Mouse (Mus musculus) A20 (cell line): ENCODE measurements at regions not wholly inside any gene's neighbourhood (a gene's known extent, or its start where the extent isn't known, plus 50 kb on each side); places are given as distances from the start of the nearest gene placed in this dataset.

ENCODE experiments used
- DNase-seq: peaks from one replicate; pipeline ENCODE4 v3.0.0-alpha.2; 2011; ENCODE audit warnings: low read depth, low spot score

DNA sequence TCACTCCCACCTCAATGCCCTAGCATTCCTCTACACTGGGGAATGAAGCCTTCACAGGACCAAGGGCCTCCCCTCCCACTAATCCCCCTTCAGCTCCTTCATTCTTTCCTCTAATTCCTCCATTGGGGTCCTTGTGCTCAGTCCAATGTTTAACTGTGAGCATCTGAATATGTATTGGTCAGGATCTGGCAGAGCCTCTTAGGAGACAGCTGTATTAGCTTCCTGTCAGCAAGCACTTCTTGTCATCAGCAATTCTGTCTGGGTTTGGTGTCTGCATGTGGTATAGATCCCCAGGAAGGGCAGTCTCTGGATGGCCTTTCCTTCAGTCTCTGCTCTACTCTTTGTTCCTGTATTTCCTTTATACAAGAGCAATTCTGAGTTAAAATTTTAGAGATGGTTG lies 426.8 kb upstream of the 2610001J05Rik start:
- no peak for DNase-seq

DNA sequence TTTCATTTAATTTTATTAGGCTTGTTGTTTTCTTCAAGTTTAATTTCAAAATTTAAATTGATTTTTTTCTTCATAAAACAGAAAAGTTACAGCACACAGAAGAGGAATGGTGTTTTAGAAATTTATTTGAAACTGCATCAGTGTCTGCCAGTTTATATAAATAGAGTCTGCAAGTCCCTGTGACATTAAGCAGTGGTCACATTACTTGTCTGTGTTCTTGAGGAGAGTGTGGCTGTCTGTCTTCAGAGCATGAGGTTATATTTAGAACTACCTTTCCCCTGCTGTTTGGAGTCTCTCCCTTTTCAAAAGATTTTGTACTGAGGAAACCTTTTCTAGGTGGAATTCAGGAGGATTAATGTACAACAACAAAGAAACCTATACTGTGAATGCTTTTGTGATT lies 426.1 kb upstream of the 2610001J05Rik start:
- no peak for DNase-seq

DNA sequence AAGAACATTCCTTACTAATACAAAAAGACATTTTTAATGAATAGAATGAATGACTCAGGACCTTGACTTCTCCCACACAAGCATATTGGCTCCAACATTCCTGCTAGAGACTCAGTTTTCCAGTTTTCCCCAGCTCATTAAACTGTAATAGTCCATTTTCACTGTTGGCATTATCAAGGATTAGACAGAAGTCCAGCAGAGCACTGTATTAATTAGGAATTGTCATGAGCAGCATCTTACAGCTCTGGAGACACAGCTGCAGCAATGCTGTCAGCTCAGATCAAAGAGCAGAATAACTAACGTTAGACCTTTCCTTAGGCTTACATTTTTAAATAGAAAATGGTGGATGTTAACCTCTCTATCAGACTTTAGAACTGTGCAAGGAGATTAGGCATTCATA lies 419.5 kb upstream of the 2610001J05Rik start:
- no peak for DNase-seq

DNA sequence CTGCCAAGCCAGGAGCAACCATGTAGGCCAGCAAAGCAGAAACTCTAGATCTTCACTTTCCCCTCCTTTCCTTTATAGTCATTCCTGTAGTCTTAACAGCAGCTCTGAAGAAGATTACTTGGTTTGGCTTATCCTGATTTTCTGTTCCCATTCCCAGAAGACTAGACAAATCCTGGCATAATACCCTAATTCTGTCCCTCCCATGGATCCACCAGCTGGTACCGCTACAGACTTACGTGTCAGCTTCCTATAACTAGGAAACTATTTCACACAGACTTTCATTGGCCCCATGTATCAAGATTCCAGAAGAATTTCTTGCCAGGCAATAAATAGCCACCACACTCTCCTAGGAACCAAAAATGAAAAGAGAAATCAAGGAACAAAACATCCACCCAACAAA lies 410.2 kb upstream of the 2610001J05Rik start:
- DNase-seq = no peak

DNA sequence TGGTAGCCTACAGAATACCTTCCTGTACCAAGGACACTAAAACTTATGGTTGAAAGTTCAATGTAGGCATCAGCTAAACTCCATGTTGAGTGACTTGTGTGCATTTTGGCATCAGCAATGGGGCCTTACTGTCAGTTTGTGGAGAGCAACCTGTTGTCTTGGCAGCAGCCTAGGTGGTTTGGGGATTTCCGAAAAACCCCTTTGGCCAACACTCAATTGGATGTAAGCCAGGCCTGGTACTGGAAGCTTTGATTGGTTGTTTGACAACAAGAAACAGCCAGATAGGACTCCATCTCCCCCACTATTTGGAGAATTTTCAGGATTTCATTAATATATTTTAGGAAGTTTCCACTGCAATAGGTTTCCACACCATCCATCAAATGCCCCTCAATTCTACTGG lies 390.6 kb upstream of the 2610001J05Rik start:
- DNase-seq = no peak

DNA sequence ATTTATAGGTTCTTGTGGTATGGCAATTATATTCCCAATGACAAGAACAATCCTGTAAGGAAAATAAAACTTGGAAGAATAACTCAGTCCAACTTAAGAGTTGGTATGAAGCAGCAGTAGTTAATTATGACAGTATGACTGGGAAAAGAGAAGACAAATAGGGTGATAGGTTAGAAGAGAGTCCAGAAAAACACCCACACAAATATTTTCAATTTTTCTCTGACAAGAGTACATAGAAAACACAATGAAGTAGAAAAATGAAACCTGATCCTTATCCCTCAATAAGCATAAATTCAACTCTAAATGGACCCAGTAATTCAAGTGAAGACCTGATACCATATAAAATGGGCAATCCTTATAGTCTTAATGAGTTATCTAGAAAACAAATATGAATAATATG lies 369.0 kb upstream of the 2610001J05Rik start:
- DNase-seq = no peak

DNA sequence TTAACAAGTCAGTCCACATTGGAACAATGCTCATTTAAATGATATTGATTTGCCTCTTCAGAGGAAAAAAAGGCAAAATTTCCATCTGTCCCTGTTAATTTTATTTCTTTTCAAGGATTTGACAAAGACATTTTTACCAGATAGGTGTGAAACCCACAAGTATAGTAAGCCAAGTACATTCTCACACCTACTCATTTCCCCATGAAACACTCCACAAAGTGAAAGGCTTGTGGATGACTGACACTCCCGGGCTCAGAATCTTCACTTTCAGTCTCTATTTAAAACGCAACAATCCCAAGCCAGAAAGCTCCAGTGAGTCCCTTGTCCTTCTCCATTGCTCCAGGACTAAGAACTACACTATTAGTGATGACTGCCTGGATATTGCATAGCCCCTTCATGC lies 367.8 kb upstream of the 2610001J05Rik start:
- DNase-seq = no peak

DNA sequence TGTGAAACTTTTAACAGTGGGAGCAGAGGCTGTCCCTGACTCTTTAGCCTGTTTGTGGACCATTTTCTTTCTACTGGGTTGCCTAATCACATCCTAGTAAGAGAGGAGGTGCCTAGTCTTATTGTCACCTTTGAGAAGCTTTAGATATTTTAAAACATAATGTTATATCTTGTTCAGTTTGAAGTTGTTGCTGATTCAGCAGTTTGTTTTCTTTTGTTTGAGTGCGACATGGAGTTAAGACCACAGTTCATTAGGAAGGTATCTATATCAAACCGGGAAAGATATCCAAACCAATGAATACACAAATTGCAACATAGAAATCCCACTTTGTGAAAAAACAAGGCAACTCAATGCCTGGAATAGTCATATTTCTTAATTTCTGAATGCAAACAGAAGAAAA lies 359.5 kb upstream of the 2610001J05Rik start:
- DNase-seq = no peak

DNA sequence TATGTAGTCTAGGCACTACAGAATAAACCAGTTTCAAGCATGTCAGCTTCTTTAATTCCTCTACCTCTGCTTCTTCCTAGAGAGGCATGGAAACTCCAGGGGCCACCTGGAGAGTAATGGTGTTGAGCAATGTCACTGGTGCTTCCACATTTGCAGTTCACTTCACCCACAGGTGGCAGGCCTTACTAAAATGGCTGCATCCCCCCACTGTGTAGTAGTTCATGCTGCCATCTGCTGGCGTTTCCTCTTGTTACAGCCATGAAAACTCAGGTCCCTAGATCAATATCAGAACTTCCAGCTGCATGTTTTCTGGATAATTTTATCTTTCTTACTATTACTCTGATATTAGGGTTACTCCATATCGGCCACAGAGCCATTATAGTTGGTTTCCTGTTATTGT lies 336.2 kb upstream of the 2610001J05Rik start:
- DNase-seq = peak; percentile 76

DNA sequence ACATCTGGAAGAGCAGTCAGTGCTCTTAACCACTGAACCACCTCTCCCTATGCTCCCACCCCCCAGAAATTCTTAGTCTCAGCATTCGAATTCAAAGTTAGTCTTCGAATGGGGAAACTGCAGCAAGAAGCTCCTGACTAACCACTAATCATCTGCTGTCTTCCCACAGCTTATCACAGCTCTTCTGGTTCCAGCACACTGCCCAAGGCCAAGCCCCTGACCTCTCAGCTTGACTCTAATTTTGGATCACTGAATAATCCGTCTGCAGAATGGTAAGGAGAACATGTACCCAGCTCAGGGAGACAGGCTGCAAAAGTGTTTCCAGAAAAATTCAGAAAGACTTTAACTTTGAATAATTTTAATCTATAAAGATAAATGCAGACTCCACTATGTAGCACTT lies 325.8 kb upstream of the 2610001J05Rik start:
- DNase-seq = no peak

DNA sequence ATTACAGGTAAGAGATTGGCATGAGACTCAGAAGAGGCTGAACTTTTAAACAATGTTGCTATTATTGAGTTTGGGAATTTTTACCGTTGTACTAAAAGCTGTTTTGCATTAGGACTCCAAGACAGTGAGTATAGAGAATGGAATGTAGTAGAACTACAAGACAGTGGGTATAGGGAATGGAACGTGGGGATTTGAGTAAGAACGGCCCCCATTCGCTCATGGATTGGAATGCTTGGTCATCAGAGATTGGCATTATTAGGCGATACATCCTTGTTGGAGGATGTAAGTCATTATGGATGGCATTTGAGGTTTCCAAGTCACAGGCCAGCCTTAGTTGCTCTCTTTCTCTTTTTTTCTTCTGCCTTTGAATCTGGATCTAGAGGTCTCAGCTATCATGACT lies 324.0 kb upstream of the 2610001J05Rik start:
- no peak for DNase-seq

DNA sequence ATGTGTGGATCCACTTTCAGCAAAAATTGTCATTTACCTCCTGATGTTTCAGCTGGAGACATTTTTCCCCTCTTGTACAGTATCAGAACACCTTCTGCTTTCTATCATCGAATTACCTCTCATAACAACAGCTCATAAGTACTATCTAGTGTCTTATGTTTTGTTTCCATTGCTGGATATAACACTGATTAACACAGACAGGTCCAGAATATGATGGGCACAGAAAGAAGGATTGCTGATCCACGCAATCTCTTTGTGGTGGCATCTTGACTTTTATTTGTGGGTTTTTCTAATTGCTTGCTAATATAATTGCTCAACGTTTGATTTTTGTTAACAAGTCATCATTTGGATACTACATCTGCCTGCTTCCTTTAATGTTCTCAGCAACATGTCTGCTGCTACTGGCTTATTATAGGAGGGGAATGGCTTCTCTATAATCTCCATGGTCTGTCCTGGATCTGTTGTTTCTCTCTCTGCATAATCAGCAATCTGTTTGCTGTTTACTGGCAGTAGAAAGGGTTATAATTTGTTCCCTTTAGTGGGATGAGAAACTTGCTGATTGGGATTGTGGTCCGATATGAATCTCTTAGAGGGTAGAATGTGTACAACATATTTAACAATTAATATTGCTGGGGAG lies 320.2 kb upstream of the 2610001J05Rik start:
- DNase-seq = no peak

DNA sequence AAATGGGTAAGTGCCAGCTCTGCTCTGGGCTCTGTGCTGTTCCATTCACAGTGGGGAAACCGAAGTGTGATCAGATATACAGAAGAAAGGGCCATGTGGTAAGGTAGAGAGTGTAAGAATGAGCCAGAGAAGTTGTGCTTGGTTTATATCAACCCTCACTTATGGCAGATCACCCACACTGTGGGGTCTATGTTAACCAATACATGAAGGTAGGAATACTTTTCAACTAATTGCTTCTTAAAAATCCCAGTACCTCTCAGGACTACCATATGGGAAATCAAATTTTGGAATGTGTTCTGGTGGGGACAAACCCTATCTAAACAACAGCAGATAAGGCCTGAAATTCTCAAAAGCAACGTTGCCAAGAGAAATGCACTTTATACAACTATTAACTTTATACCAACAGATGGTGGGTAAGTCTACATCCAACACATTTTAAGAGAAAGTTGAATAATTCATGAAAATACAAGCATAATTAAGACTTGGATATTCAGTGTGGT lies 314.7 kb upstream of the 2610001J05Rik start:
- no peak for DNase-seq

DNA sequence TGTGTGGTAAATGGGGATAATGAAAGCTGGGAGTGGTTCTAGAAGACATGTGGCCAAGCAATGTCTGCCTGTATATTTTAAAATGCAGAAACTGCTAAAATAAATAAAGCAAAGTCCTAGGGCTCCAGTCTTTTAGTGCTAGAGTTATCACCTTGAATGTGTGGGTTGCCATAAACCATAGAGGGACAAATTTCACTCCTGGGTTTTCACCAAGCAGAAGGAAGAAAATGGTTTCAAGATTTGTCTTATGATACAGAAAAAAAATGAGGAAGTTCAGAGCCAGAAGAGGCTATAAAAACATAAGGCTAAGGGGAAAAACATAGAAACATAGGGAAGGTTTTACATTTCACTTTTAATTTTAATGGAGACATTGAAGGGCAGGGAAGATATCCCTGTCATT lies 276.1 kb upstream of the 2610001J05Rik start:
- peak; percentile 7 for DNase-seq

DNA sequence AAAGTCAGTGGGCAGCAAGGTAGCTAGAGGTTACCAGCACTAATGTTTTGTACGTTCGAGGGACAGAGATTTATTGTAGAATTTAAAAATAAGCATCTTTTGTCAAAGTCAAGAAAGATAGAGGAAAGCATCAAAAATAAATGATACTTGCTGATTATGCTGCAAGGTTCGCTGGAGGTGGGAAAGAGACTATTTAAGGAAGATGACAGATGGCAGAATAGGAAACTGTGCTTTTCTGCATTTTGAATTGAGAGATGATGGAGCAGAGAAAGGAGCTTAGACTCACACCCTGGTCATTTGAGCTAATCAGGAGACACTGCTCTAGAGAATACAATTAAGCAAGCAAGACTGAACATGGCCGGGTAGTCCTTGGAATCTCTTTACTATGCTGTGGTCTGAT lies 275.1 kb upstream of the 2610001J05Rik start:
- no peak for DNase-seq

DNA sequence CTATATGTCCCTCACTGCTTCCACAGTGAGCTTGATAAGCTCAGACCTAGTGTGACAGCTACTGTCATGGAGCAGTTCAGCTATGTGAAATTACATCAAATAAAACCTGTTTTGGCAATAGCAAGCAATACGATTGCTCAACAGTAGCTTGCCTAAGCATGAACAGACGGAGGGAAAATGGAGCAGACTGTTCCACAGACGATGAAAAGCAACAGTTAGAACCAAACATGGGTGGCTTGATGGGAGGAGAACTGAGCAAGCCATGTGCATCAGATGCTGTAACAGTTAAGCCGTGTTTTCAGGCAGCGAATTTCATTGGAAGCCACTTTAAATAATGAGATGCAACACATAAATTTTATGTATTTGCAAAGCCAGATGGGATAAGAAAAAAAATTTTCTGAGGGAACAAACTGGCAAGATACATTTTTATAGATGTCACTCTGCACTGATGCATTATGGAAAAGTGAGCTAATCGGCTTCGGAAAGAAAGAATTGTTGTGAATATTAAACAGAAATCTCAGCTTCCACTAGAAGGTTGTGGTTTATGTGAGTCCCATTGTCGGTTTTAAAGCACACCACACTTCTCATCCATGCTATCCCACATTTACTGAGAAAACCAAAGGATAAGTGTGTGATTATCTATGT lies 270.9 kb upstream of the 2610001J05Rik start:
- DNase-seq = no peak

DNA sequence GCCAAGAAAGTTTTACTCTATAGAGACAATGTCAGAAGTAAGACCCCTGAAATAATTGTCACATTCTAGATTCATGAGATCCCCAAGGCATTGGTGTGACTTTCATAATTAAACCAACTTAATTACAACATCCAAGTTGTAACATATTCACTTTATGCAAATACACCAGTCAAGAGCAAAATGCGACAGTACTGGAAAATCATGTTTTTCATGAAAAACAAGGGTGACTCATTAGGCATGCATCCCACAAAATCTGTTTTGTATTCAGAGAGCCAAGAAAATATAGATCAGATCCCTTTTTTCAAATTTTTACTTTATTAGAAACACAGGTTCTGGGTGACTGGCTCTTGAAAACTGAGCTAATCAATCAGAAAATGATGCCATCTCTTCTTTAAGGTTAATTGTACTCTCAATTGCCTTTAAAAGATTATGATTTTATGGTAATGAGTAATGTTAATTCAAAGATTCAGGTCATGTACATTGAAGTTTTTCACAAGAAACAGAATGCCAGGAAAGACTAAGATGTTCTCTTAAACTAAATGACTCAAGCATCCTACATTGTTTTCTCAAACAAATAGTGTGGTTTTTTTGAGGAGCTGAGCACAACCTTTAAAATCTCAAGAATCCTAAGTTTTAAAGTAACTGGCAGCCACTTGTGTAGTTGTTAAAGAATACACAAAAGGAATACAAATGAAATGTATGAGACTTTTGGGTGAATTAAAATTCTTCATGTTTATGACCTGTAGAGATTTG lies 259.2 kb upstream of the 2610001J05Rik start:
- no peak for DNase-seq

DNA sequence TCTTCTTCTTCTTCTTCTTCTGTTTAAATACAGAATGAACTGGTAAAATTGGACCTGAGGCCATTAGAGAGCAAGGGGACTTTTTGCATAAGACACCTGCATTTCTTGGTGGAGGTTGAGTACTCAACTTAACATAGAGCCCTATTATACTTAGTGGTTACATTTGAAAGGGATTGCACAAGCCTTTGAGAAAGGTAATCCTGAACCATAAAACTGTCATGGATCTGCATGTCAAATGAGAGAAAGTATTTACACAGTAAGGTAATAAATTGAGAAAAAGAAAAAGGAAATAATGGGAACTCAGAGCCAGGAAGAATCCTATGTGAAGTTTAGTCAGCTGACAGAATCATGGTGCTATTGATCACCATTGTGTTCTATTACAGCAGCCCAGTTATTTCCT lies 258.1 kb upstream of the 2610001J05Rik start:
- no peak for DNase-seq

DNA sequence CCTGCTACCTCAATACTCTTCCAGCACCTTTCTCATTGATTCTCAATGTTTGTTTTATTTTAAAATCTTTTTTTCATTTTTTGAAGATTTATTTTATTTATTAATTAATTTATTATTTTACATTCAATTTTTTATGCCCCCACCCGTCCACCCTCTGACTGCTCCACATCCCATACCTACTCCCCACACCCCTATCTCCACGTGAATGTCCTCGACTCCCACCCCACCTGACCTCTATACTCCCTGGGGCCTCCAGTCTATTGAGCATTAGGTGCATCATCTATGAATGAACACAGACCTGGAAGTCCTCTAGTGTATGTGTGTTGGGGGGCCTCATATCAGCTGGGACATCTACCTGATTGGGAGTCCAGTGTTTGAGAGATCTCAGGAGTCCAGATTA lies 251.0 kb upstream of the 2610001J05Rik start:
- peak; percentile 14 for DNase-seq

DNA sequence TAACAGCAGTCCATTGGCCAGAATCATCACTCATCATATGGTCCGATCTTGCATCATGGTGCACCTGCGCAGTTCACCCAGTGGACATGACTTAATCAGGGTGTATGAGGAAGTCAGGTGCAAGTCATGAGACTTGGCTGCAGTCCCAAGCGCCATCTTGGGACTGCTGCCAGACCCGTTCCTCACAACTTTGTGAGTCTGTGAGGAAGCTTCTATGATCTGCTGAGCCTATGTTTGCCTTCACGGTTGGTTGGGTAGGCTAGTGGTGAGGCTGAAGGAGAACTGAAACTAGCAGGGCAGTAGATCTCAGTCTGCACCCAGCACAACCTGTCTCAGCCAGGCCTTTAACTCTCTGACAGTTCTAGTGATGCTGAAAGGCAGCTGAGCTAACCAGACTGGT lies 250.2 kb upstream of the 2610001J05Rik start:
- DNase-seq = peak; percentile 95

DNA sequence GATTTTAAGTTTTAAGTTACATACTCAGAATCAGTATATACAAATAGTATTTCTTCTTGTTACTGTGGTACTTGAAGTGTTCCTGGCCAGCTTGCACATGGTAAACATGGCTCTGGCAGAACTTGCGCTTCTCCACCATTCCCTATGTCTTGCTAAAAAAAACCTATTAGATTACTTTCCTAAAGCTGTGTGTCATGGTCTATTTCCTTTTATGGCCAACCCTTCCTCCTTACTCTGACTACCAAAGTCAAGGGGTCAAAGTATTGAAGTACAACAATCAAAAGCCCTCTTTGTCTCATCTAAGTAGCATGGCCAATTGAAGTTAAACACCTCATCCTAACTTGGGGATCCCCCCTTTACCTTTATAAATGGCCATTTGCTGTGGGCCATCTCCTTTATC lies 223.6 kb upstream of the 2610001J05Rik start:
- DNase-seq = no peak

DNA sequence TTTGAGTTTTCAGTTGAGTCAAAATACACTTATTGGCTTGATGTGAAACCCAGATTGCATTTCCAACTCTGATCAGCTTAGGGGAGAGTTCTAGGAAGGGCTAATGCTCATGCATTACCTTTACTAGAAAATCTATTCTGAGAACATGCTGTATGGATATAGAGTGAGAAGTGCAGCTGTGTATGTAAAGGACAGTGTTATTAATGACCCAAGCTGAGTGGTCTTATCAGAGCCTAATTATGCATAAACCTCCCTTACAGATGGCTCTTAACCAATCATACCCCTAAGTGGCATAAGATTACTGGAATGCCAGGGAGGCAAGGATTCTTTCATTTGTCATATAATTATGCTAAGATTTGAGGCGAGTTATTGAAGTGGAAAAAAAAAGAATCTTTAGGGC lies 210.6 kb upstream of the 2610001J05Rik start:
- no peak for DNase-seq

DNA sequence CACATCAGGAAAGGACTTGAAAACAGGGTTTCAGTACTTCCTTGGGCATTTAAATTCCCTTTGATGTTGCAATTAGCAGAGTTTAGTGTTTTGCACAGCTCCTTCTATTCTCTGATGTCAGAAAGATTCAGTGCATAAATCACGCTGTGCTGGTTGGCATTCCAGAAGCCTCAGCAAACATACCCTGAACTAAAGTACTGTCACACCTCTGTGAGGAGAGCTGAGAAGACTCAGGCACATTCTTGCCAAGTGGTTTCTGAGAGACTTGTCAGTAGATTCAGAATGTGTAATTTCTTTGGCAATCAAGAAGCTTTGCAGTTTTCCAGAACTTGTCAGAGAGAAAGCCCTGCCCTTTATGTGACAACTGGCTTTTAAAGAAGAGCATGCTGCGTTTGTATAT lies 192.4 kb upstream of the 2610001J05Rik start:
- no peak for DNase-seq
